Mouse (Mus musculus): Measurements from ENCODE around the gene Glod5. TPM values are rescaled to one million over a fixed set of nuclear protein-coding genes. Genes with fewer than 3 reads are reported as not detected.
"Not testable (repeated sequence)": the region's sequence is repeated elsewhere in the genome, so short reads cannot be mapped to it uniquely, and the experiment has no call there.

Glod5 gene
- not detected for total RNA-seq (2021)
- long read RNA-seq, experiment 1 = 0 reads
- long read RNA-seq, experiment 2, partial matches to known transcripts = 0 of 1 reads
- long read RNA-seq, experiment 2, other reads (novel, unspliced or antisense) = 1 of 1 reads

DNA sequence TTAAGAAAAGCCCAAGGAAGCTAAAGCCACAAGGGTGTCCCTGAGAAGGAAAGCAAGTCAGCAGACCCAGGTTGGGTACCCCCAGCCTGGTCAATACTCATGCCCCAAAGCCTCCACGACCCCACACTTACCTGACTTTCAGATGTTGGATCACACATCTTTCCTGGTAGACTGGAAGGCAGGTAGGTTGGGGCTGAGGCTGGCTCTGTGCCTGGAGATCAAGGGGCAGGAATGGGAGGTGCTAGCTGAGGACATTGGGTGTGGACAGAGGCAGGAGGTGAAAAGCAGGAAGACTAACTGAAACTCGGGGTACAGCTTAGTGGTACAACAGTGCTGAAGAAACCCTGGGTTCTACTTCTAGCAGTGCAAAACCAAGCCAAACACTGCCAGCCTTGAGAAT is at the start of gene Glod5:
Glod5 (minus strand) TSS at position 207 of the 400 bp plus-strand sequence.
- intact Hi-C loops (cut with DNase I) = loop anchor here (5.0 kb wide), 1 partner anchor 106 kb away; no protein-coding TSS in a partner anchor

DNA sequence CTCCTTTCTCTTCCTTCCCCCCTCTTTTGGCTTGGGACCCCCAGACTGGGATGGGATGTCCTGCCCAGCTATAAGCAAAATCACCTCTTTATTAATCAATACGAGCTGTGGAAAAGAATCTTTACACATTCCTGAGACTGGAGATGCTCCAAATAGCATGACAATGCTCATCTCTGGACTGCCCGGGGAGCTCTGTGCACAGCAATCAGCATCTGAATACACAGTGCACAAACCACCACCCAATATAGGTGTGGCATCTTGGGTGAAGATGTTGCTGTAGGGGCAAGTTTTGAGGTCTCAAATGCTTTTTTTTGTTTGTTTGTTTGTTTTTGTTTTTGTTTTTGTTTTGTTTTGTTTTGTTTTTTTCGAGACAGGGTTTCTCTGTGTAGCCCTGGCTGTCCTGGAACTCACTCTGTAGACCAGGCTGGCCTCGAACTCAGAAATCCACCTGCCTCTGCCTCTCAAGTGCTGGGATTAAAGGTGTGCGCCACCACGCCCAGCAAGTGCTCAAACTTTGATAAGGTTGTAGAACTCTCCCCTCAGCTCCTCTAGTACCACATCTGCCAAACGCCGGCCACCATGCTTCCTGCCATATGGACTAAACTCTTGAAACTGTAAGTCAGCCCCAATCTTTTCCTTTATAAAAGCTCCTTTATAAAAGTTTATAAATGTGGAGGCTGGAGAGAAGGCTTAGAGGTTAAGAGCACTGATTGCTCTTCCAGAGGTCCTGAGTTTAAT is 32.9 kb upstream of the Glod5 start:
- DNase-seq; intact Hi-C loops (cut with DNase I): not testable (repeated sequence)

More for the DNA sequence above, at the start of gene Glod5:
- DNase-seq = no peak

DNA sequence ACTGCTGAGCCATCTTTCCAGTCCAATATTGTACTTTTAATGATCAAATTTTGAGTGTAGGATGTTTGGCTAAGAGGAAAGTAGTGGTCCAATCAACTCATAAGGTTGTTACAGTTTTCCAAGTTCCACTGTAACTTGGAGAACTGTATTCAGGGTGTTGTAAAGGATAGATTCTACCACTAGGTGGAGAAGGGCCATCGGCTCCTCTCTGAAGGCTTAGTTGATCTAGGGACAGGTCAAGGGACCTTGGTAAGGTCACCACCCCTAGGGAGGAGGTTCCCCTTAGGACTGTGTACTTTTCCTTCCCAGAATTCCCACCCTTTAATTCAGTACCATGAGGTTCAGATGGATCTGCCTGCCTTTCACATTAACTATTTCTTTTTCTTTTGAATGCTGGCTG is 14.7 kb upstream of the Glod5 start:
- no peak for DNase-seq
- intact Hi-C loops (cut with DNase I) = no loop called here

DNA sequence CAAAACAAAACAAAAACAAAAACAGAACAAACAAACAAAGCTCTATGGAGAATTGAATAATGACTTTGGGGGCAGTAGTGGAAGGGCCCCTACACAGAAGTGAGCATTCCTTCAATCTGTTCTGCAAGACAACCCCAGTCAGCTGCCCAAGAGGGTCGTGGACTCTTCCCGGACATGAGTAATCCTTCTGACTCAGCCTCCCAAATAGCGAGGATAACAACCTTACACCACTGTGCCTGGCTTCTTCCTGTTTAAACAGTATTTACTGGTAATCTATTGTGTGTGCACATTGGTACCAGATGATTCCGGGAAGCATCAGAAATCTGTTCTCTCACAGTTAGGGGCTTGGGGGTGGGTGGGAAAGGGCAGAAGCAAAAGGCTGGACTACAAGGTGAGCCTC is 8.5 kb upstream of the Glod5 start:
- intact Hi-C loops (cut with DNase I) = no loop called here
- no peak for DNase-seq

DNA sequence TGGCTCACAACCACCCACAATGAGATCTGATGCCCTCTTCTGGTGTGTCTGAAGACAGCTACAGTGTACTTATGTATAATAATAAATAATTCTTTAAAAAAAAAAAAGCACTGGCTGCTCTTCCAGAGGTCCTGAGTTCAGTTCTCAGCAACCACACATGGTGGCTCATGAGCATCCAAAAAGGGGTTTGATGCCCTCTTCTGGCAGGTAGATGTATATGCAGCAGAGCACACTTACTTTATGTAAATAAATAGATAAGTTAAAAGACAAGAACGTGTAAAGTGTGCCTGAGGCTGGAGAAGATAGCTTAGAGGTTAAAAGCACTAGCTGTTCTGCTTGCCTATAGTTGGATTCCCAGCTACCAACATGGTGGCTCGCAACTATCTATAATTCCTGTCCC is 6.5 kb upstream of the Glod5 start:
- no peak for DNase-seq
- intact Hi-C loops (cut with DNase I) = no loop called here

DNA sequence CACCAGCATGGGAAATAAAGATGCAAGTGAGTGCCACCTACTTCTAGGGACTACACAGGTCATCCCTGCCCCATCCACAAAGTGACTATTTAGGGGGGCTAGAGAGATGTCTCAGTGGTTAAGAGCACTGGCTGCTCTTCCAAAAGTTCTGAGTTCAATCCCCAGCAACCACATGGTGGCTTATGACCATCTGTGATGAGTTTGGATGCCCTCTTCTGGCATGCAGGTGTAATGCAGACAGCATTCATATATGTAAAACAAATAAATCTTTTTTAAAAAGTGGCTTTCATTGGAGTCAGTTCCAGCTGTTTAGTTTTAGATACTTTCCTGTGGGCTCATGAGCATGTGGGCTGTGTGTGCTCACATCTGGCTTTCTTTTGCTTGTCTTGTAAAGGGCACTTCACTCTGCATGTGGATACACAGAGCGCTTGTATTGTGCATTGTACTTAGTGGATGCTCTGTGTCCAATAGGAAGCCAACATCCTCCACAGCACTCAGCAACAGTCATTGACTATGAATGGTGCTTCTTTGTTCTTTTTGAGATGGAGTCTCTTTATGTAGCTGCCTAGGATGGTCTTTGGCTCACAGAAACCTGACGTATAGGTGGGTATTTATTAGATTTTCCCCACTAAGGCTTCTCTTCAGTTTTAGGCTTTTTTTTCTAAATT is 2.0 kb upstream of the Glod5 start:
- no peak for DNase-seq
- intact Hi-C loops (cut with DNase I) = no loop called here

DNA sequence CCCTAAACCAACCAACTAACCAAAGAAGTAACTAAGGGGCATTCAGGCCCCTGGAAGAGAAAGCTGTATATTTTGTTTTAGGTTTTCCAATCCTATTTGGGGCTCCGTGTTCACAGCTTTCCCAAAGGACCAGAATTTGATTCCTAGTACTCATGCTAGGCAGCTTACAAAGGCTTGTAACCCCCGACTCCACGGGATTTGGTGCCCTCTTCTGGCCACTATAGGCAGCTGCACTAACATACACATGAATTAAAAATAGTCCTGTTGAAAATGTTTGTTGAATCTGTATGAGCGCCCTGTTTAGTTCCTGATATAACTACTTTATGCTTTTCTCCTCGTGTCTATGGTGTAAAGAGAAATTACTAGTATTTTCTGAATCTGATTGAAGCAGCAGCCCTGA is 1.1 kb downstream of the Glod5 start:
- DNase-seq = no peak
- intact Hi-C loops (cut with DNase I) = loop anchor here (5.0 kb wide), 1 partner anchor 105 kb away; no protein-coding TSS in a partner anchor

DNA sequence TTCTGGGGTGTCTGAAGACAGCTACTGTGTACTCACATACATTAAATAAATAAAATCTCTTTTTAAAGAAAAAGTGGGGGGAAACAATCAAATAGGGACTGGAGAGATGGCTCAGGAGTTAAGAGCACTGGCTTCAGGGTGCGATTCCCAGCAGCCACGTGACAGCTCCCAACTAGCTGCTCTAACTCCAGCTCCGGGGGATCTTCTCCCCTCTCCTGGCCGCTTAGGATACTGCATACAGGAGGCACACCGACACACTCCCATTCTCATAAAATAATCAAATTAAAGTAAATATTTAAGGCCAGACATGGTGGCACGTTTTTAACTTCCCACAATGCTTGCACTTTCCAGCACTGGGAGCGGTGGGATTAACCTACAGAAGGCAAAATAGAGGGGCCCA is 2.6 kb downstream of the Glod5 start:
- not testable (repeated sequence) for DNase-seq
- intact Hi-C loops (cut with DNase I) = loop anchor here (5.0 kb wide), 1 partner anchor 103 kb away; no protein-coding TSS in a partner anchor

DNA sequence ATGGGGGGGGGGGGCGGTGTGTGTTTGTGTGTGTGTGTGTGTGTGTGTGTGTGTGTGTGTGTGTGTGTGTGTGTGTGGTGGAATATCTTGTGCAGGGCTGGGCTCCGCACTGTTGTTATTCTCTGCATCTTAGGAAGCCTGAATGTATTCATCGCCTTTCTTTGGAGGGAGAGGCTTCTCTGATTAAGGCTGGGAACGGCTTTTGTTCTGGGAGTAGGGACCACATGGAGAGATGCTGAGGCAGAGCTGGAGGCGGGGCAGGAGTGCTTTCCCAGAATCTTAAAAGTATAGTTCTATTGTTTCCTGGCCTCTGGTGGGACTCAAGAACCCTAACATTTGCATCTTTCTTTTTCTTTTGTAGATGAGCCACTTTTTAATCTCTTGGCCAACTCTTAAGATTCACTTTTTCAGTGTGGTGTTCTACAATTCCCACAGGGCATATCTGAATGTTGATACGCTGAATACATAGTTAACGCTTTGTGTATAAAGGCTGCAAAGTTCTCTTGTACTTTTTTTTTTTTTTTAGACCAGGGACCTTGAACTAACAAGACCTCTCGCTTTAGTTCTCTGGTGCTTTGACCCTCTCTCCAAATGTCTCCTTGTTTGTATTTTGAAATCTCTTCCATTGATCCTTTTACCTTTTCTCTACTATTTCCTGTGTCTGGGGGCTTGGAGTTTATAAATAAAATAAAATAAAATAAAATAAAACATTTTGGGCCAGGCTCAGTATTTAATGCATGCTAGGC is 4.5 kb downstream of the Glod5 start:
- no peak for DNase-seq
- intact Hi-C loops (cut with DNase I) = no loop called here

DNA sequence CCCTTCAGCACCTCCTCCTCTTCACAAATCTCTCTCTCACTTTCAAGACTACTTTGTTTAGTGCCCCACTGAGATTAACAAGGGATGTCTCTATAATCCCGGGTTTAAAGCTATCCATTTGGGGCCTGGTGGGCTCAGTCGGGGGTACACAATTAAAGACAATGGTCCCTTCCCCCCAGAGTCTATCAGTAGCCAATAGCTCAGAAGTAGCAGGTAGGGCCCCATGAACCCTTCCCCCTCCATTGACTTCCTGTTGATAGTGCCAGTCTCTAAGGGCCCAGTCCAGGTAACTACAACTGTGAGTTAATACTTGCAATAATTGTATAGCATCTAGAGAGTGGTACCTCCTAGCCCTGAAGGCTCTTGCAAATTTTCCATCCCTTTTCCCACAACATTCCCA is 5.1 kb downstream of the Glod5 start:
- intact Hi-C loops (cut with DNase I) = no loop called here
- DNase-seq = no peak

DNA sequence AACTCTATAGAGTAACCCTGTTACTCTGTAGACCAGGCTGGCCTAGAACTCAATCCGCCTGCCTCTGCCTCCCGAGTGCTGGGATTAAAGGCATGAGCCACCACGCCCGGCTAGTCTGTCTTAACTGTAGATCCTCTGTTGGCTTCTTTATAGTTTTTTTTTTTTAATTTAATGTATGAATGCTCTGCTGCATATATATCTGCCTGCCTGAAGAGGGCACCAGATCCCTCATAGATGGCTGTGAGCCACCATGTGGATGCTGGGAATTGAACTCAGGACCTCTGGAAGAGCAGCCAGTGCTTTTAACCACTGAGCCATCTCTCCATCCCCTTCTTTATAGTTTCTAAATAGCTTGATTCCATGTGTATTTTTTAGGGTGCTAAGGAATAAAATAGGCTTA is 8.9 kb downstream of the Glod5 start:
- DNase-seq; intact Hi-C loops (cut with DNase I): not testable (repeated sequence)

DNA sequence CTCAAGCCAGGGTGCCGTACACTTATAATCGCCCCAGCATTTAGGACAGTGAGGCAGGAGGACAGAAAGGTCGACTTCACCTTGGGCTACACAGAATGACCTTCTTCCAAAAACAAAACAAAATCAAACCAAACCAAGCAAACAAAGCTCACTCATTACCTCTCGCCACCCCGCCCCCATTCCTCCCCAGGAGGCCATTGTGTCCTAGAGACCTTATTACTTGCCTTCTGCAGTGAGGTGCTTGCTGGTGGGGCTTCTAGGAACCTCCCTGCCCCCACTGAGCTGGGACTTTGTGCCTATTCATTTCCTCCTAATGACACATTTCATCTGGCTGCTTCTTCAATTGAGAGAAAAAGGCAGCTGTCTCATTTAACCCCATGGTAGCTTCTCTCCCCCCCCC is 9.7 kb downstream of the Glod5 start:
- intact Hi-C loops (cut with DNase I) = no loop called here
- DNase-seq = no peak

DNA sequence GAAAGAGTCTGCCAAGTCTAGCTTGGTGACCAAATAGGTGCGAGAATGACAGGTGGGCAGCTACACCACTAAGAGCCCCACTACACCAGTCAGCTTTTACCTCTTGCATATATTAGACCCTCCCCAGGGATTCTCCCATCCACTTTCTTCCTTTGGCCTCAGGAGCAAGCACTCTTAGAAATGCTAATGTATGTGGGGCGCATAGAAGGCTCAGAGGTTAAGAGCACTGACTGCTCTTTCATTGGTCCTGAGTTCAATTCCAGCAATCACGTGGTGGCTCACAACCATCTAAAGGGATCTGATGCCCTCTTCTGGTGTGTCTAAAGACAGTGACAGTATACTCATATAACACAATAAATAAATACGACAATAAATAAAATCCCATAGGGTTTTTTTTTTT is 15.3 kb downstream of the Glod5 start:
- no peak for DNase-seq
- intact Hi-C loops (cut with DNase I) = no loop called here

DNA sequence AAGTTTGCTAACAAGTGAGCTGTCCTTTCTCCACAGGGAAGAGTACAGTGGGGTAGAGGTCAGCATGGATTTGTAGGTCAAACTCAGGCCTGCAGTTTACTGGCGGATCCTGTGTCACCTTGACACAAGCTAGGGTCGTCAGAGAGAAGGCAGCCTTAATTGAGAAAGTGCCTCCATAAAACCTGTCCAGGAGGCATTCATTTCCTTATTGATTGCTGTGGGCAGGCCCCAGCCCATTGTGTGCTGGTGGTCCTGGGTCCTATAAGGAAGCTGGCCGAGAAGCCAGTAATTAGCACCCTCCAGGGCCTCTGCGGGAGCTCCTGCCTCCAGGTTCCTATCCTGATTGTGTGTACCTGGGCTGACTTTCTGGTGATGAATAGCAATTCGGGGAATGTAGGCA is 16.3 kb downstream of the Glod5 start:
- no peak for DNase-seq
- intact Hi-C loops (cut with DNase I) = no loop called here

DNA sequence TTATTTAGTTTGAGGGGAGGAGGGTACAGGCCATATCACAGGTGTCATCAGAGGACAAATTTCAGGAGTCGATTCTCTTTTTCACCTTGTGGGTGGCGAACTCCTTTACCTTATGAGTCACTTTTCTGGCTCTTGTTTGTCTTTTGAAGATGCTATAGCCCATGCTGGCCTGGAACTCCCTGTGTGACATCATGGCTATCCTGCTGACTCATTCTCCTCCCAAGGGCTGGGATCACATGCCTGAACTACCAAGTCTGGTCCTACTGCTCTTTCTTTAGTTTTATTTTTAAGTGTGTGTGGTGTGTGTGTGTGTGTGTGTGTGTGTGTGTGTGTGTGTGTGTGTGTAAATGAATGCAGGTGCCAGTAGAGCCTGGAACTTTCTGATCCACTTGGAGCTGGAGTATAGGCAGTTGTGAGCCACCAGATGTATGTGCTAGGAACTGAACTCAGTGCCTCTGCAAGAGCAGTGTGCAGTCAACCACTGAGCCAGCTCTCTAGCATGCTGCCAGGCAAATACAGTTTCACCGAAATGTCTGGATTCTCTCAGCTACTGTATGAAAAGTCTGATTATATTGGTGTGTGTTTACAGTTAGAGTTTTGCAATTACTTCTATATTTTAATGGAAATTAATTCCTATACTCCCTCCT is 17.6 kb downstream of the Glod5 start:
- DNase-seq = no peak
- intact Hi-C loops (cut with DNase I) = no loop called here

DNA sequence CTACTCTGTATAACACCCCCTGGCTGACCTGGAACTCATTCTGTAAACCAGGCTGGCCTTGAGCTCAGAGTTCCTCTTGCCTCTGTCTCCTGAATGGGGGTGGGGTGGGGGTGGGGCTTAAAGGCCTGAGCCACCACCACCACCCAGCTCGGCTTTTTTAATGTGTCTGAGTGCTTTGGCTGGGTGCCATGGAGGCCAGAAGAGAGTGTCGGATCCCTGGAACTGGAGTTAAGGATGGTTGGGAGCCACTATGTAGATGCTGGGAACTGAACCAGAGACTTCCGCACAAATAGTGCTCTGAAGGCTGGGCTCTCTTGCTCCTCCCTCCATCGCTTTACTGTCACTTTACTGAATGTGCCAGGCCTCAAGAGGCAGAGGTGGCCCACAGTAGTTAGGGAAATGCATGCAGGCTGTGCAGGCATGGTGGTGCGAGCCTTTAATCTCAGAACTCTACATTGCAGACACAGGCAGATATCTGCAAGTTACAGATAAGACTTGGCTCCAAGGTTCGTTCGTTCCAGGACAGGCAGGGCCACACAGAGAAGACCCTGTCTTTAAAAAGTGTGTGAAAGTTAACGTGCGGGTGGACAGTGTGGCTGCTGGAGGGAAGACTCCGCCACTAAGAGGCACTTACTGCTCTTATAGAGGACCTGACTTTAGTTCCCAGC is 25.1 kb downstream of the Glod5 start:
- DNase-seq = no peak
- intact Hi-C loops (cut with DNase I) = no loop called here

DNA sequence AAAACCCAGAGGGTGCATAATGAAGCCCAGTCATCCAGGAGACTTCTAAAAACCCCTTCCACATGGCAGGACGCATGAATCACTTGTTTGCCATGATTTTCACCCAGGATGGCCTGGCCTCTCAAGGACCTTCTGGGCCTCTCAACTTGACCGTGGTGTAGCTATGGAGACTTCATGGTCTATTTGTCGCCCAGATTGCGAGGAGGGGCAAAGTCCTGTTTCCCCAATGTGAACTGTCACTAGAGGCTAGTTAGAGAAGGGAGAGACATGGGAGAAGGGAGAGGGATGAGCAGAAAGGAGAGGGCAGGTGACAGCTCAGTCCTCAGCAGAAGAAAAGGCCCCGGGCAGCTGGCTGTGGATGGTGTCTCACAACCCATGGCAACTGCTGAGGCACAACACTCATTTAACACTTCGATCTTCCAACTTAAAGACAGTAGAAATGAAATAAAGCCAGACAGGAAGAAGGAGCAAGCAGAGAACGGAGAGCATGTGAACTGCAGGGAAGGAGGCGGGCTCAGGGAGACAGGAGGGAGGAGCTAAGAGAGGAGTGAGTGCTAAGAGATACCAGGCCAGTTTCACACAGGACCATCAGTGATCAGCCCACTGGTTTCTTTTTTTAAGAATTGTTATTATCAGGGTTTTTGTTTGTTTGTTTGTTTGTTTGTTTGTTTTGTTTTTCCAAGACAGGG is 25.8 kb downstream of the Glod5 start:
- intact Hi-C loops (cut with DNase I) = no loop called here
- no peak for DNase-seq

DNA sequence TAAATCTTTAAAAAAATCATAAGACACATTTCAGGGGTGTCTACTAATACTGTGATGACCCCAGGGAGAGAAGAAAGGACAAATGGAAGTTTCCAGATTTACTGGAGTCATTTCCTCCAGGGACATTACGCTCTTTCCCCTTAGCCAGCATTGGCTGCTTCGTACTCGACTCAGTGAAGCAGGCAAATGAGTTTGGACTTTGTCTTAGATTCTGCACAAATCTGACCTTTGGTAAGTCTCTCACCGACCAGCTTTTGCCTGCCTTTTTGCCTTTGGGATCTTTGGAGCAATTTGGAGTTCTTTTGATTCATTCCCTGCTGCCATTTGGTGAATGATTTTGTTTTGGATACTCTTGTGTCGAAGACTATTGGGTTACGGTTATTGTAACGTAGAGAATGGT is 36.9 kb downstream of the Glod5 start:
- intact Hi-C loops (cut with DNase I) = no loop called here
- DNase-seq = no peak

DNA sequence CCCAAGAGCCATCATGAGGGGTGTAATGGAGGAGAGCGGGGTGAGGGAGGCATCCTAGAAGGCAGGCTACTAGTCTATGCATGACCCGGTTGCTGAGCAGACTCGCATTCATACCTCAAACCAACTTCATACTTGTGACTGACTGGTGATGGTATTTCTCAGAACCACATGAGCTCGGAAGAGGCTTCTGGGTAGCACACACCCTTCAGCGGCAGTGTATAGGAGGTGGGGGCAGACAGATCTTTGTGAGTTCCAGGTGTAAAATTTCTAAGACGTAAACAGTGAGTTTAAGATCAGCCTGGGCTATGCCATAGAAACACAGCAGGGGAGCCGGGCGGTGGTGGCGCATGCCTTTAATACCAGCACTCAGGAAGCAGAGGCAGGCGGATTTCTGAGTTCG is 40.4 kb downstream of the Glod5 start, which contains the start of gene Gata1:
Gata1 (minus strand) TSS at position 180 of the 400 bp plus-strand sequence.
- intact Hi-C loops (cut with DNase I) = no loop called here
- DNase-seq = no peak
